Mouse (Mus musculus) spleen, adult 2 months (tissue): Measurements from ENCODE around the gene Stat6. TPM values are rescaled to one million over a fixed set of nuclear protein-coding genes. Genes with fewer than 3 reads are reported as not detected.

Source experiments
- DNase-seq, 2 experiments: peaks; one replicate each; pipeline versions ENCODE4 v3.0.0 to v3.0.0-alpha.2; 2012 to 2021; ENCODE audit warnings: low spot score in 2 of 2, low read depth in 1 of 2
- H3K27ac ChIP-seq: fragments of 200-500 bp; 2 replicates; pipeline ENCODE4 v1.5.1; 2012; ENCODE audit warnings: low read length, inconsistent platforms; ENCODE audit not compliant: insufficient read depth
- H3K27me3 ChIP-seq: fragments of 200-500 bp; 2 replicates; pipeline ENCODE4 v1.6.1; 2012; ENCODE audit warnings: mild to moderate bottlenecking, moderate library complexity, low read length, inconsistent platforms; ENCODE audit not compliant: control insufficient read depth, insufficient read depth
- H3K36me3 ChIP-seq: fragments of 200-500 bp; 2 replicates; pipeline ENCODE4 v1.6.1; 2012; ENCODE audit warnings: mild to moderate bottlenecking, low read length, inconsistent platforms; ENCODE audit not compliant: control insufficient read depth, insufficient read depth
- H3K4me1 ChIP-seq: fragments of 200-500 bp; 2 replicates; pipeline ENCODE4 v1.6.1; 2011; ENCODE audit warnings: inconsistent platforms; ENCODE audit not compliant: control insufficient read depth, insufficient read depth, insufficient read length
- H3K4me3 ChIP-seq: fragments of 200-500 bp; 2 replicates; pipeline ENCODE4 v1.5.1; 2011; ENCODE audit warnings: mild to moderate bottlenecking, inconsistent platforms; ENCODE audit not compliant: insufficient read depth, insufficient read length; ENCODE audit errors: extremely low read depth
- CTCF ChIP-seq: fragments of 200-500 bp; IDR thresholded peaks from 2 replicates; pipeline ENCODE4 v1.5.1; 2011; ENCODE audit warnings: mild to moderate bottlenecking, inconsistent platforms; ENCODE audit not compliant: insufficient read depth, insufficient read length, insufficient replicate concordance; ENCODE audit errors: extremely low read depth
- POLR2A ChIP-seq: fragments of 200-500 bp; IDR thresholded peaks from 2 replicates; pipeline ENCODE4 v1.6.1; 2011; ENCODE audit warnings: low read depth, low read length, inconsistent platforms
- WGBS: fragments of 180-500 bp; shearing (Covaris S2); methylation state at CpG from one replicate; pipeline ENCODE4 v1.1.7; 2018; 5-methylcytosine and 5-hydroxymethylcytosine counted together
- polyA plus RNA-seq: library from polyadenylated mRNA; depleted of rRNA; stranded (reverse); fragments of >200 nt; gene quantifications from 2 replicates; pipeline ENCODE4 v1.2.3, GENCODE M21; 2012

The Stat6 gene
- polyA plus RNA-seq, 1 experiment = 126 TPM

DNA sequence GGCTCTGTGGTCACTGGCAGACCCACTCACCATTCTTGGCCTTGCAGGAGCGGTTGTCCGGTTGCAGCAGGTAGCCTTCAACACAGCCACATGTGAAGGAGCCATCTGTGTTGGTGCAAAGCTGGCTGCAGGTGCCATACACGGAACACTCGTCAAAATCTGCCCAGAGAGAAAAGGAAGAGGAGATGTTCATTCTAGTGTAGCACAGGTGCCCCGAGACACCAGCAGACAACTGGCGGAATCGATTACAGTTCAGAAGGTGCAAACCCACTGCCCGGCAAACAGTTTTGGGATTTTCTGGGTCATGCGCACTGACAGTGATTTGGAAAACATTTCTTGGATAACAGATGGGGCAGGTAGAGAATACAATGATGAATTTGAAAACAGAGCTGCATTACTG is 37.0 kb upstream of the Stat6 start:
- no peak for TF ChIP-seq POLR2A
- no peak for TF ChIP-seq CTCF
- Histone ChIP-seq H3K4me1 (peaks cover 23% of the 10 kb centered on the region), H3K36me3 (no peaks in the 10 kb centered on the region), H3K27me3 (no peaks in the 10 kb centered on the region), H3K4me3 (no peak overlapping the region), H3K27ac (no peak overlapping the region)
- DNase-seq = no peak
- 71% methylated on average over 9 of the region's 9 CpGs for WGBS

DNA sequence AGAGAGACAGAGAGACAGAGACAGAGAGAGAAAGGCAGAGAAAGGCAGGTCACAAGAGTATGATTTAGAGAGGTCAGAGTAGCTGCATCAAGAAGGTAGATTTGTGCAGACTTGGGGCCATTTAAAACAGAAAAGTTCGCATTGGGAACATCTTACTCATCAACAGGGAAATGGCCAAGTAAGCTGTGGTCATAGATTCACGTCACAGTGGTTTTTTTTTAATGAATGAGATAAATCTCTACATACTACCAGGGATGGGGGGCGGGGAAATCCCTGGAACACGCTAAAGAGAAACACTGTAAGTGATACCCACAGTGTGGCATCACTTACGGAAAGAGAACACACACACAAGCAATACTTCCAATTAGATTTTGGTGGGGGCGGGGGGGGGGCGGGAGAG is 35.7 kb upstream of the Stat6 start:
- WGBS = 87% methylated on average over 7 of the region's 7 CpGs
- Histone ChIP-seq H3K36me3 (no peaks in the 10 kb centered on the region), H3K27ac (no peak overlapping the region)

DNA sequence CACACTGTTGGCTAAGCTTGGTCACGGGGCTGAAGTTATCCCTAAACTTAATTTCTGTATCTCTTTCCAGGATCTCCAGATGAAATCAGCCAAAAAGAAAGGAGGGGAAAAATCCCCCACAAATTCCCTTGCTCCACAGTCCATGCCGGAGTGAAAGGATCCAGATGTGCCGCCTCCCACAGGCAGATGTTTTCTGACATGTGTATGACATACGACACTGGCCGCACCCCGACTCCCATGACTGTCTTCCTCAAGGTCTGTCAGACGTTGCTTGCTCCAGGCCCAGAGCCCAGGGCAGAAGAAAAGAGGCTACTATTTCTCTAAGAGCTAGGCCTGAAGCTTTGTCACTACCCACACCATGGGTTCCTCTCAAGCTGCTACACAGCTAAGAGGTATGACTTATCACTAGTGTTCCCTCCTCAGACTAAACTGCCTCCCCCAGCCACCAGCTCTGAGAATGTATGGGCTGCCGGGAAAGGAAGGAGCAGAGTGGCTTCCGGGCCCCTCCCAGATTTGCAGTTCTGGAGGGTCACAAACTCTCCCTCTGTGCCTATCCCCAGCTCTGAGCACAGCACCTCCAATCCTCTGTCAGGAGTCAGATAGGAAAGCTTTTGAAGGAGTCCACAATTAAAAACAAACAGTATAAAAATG is 33.2 kb upstream of the Stat6 start:
- Histone ChIP-seq H3K4me1 (peaks cover 11% of the 10 kb centered on the region; the same call in 1 of the 2 replicates), H3K27ac (no peak overlapping the region), H3K27me3 (no peaks in the 10 kb centered on the region), H3K36me3 (no peaks in the 10 kb centered on the region), H3K4me3 (no peak overlapping the region)
- no peak for TF ChIP-seq POLR2A
- TF ChIP-seq CTCF = no peak
- 85% methylated on average over 9 of the region's 9 CpGs for WGBS
- no peak for DNase-seq

More for the DNA sequence above, 35.7 kb upstream of the Stat6 start:
- Histone ChIP-seq H3K4me3 (no peak overlapping the region), H3K27me3 (no peaks in the 10 kb centered on the region), H3K4me1 (peaks cover 25% of the 10 kb centered on the region)
- DNase-seq = no peak
- TF ChIP-seq CTCF = no peak
- no peak for TF ChIP-seq POLR2A

DNA sequence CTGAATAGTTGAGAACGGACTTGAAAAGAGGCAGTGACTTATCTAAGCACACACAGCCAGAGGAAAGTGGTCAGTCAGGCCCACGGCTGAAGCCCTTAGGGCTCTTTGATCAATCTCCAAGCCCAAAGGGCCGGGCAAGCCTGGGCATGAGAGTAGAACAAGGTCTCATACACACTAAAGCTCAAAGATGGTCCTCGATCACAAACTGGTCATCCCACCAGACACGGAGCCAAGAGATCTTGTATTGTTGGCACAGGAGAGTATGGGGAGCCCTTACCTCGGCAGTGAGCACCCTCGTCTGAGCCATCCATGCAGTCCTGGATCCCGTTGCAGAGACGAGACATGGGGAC is 32.7 kb upstream of the Stat6 start:
- TF ChIP-seq CTCF = no peak
- no peak for TF ChIP-seq POLR2A
- WGBS = 89% methylated on average over 9 of the region's 9 CpGs
- Histone ChIP-seq H3K4me1 (peaks cover 6% of the 10 kb centered on the region; the same call in 1 of the 2 replicates), H3K27ac (no peak overlapping the region; the same call in 1 of the 2 replicates), H3K4me3 (no peak overlapping the region), H3K27me3 (no peaks in the 10 kb centered on the region), H3K36me3 (no peaks in the 10 kb centered on the region)
- no peak for DNase-seq

DNA sequence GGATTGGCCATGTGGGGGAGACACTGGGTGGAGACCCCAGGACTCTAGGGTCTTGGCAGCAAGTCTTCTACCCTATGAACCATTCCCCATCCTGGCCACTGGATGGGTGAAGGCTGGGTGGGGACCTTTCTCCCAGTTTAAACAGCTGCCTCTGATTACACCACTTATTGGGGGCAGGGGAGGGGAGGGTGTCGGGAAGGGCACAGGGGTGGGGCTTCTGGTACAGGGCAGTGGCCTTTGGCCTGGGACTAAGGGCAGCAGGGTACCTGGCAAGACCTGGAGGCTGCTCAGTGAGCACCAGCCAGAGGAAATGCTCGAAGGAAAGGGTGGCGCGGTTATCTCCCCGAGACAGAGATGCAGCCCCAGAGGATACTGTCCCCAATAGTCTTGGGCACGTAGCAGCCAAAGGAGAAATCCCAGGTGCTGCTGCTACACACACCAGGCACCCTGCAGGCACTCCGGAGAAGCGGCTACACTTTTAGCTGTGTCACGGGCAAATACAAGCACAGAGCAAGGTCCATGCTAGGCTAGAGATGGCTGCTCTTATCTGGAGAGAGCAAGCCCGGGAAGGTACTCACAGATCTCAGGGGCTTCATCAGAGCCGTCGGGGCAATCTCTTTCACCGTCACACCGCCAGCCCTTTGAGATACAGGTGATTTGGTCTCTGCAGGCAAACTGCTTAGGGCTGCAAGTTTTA is 30.6 kb upstream of the Stat6 start:
- H3K4me3 ChIP-seq = no peak overlapping the region
- no peak overlapping the region for H3K27ac ChIP-seq
- no peaks in the 10 kb centered on the region for H3K27me3 ChIP-seq
- no peak for TF ChIP-seq CTCF
- TF ChIP-seq POLR2A = no peak
- peaks cover 3% of the 10 kb centered on the region; the same call in 1 of the 2 replicates for H3K4me1 ChIP-seq
- no peak for DNase-seq
- 83% methylated on average over 14 of the region's 14 CpGs for WGBS
- H3K36me3 ChIP-seq = no peaks in the 10 kb centered on the region

DNA sequence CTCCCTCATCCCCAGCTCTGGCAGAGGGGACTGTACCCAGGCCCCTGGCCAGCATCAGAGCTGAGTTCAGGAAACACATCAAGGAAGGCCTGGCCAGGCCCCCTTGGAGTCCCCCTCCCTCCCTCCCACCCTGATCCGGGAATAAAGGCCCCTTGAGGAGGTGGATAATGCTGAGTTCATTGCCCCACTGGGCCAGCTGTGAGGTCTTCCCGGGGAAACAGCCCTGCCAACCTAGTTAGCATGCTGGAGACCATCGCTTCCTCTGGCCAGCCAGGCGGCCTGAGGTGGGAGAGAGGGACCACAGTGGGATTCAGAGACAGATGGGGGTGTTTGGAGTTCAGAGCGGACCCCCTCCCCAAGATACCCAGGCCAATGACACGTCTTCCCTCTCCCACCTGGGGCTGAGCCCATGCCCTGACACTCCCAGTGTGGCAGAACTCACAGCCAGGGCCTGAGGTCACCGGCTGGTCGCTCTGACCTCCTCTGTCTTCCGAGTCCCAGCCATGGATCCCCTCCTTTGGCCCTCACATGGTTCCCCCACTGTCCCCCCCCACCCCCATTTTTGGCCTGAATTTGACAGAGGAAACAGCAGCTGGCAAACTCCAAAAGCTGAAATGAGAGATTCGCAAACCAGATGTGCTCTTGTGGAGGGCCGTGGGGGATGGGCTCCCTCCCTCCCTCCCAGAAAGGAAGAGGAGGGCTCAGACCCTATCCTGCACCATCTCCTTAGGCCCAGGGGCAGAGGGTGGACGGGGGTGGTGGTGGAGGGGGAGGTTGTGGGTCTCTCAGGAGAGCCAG is 28.4 kb upstream of the Stat6 start:
- no peak for DNase-seq
- H3K27me3 ChIP-seq = no peaks in the 10 kb centered on the region
- H3K4me1 ChIP-seq = peaks cover 3% of the 10 kb centered on the region; the same call in 1 of the 2 replicates
- H3K36me3 ChIP-seq = no peaks in the 10 kb centered on the region
- no peak overlapping the region for H3K27ac ChIP-seq
- WGBS = 60% methylated on average over 12 of the region's 12 CpGs
- TF ChIP-seq CTCF = no peak
- TF ChIP-seq POLR2A = no peak
- no peak overlapping the region for H3K4me3 ChIP-seq
